In genomic region chr2:79543948-79544792, GRCm38 (mm10) we compare ENCODE assay signal across 23 mouse cellular contexts.
DNase-seq lines count a peak whose midpoint lies in the region; ATAC-seq and TF ChIP-seq lines count a peak whose summit lies in the region.
"Had no signal": no experiment of that assay in that cellular context is flagged by ENCODE, and none has a peak within 500 bp of the region (broad histone marks: within the 10 kb centered on the region; RNA-seq: fewer than 3 reads in every experiment).

No protein-coding gene starts in this region.

- no peak for TF ChIP-seq CTCF in kidney, postnatal 0 days (IDR thresholded peaks at IDR 0.05; ENCODE audit: low read depth)

- H3K27me3 ChIP-seq in heart, embryonic 14.5 days (ENCODE audit: control insufficient read depth, insufficient read depth, low read length): no peaks in the 10 kb centered on the region
- H3K27me3 ChIP-seq in kidney, postnatal 0 days (ENCODE audit: insufficient read depth, low read length): no peaks in the 10 kb centered on the region
- no peaks in the 10 kb centered on the region for H3K27me3 ChIP-seq in intestine, embryonic 14.5 days (replicated peaks; ENCODE audit: control insufficient read depth, insufficient read depth, low read length)
- no peaks in the 10 kb centered on the region for H3K27me3 ChIP-seq in stomach, embryonic 15.5 days (replicated peaks)
- H3K27me3 ChIP-seq: embryonic facial prominence, embryonic 12.5 days; forebrain, embryonic 13.5 days; hindbrain, embryonic 12.5 days; limb, embryonic 15.5 days; neural tube, embryonic 15.5 days had no signal

- WGBS in heart, embryonic 14.5 days: 77% methylated on average over 8 of the region's 8 CpGs
- 75% methylated on average over 8 of the region's 8 CpGs for WGBS in kidney, postnatal 0 days
- 82% methylated on average over 8 of the region's 8 CpGs for WGBS in intestine, embryonic 14.5 days
- 79% methylated on average over 8 of the region's 8 CpGs for WGBS in stomach, embryonic 15.5 days

- H3K27ac ChIP-seq in heart, embryonic 14.5 days (replicated peaks in 1 of 2; ENCODE audit: control insufficient read depth in 1 of 2, insufficient read depth in 1 of 2, low read depth in 2 of 2, low read length in 2 of 2): peak overlapping the region; percentile 8 to 24; a peak in 2 of 4 replicates
- peak overlapping the region; percentile 85 for H3K27ac ChIP-seq in kidney, postnatal 0 days
- H3K27ac ChIP-seq in intestine, embryonic 14.5 days (ENCODE audit: low read depth): peak overlapping the region; percentile 23; the same call in 1 of the 2 replicates
- peak overlapping the region; percentile 21; the same call in 1 of the 2 replicates for H3K27ac ChIP-seq in stomach, embryonic 15.5 days
- H3K27ac ChIP-seq: embryonic facial prominence, embryonic 12.5 days; forebrain, embryonic 13.5 days; heart, embryonic 10.5 days; hindbrain, embryonic 12.5 days; limb, embryonic 15.5 days; neural tube, embryonic 15.5 days had no signal

- no peak overlapping the region for H3K4me3 ChIP-seq in heart, embryonic 14.5 days (ENCODE audit: control insufficient read depth in 1 of 2, insufficient read depth in 1 of 2, low read depth in 1 of 2, low read length in 2 of 2)
- H3K4me3 ChIP-seq in kidney, postnatal 0 days (replicated peaks; ENCODE audit: low read depth, low read length): no peak overlapping the region
- no peak overlapping the region for H3K4me3 ChIP-seq in intestine, embryonic 14.5 days (ENCODE audit: low read depth, low read length)
- no peak overlapping the region for H3K4me3 ChIP-seq in stomach, embryonic 15.5 days (replicated peaks)
- H3K4me3 ChIP-seq: embryonic facial prominence, embryonic 12.5 days; erythroblast, embryonic 14.5 days; forebrain, embryonic 13.5 days; heart, embryonic 10.5 days; hindbrain, embryonic 12.5 days; limb, embryonic 15.5 days; megakaryocyte, embryonic 14.5 days; neural tube, embryonic 15.5 days had no signal

- peaks cover 16 to 30% of the 10 kb centered on the region in 2 experiments for H3K4me1 ChIP-seq in heart, embryonic 14.5 days (ENCODE audit: control insufficient read depth in 2 of 2, insufficient read depth in 2 of 2, low read length in 2 of 2)
- H3K4me1 ChIP-seq in kidney, postnatal 0 days (replicated peaks; ENCODE audit: insufficient read depth, low read length): peaks cover 19% of the 10 kb centered on the region
- peaks cover 22% of the 10 kb centered on the region for H3K4me1 ChIP-seq in intestine, embryonic 14.5 days (replicated peaks; ENCODE audit: control insufficient read depth, insufficient read depth, low read length)
- H3K4me1 ChIP-seq in stomach, embryonic 15.5 days: peaks cover 7% of the 10 kb centered on the region
- H3K4me1 ChIP-seq: embryonic facial prominence, embryonic 12.5 days; forebrain, embryonic 13.5 days; hindbrain, embryonic 12.5 days; limb, embryonic 15.5 days; neural tube, embryonic 15.5 days had no signal

- ATAC-seq in heart, embryonic 14.5 days (ENCODE audit: insufficient number of reproducible peaks, insufficient read depth, low FRiP score, low read depth): 0 out of 2 replicates have a peak, but pooled peaks have one; percentile 7
- 0 out of 2 replicates have a peak, but pooled peaks have one; percentile 27 for ATAC-seq in kidney, postnatal 0 days (replicated peaks; ENCODE audit: low FRiP score, low read depth)
- ATAC-seq in intestine, embryonic 14.5 days (replicated peaks; ENCODE audit: low FRiP score, low TSS enrichment, low read depth): no peak
- ATAC-seq in stomach, embryonic 15.5 days (ENCODE audit: insufficient read depth, low FRiP score, low read depth): no peak
- ATAC-seq: forebrain, embryonic 13.5 days; midbrain, embryonic 16.5 days had no signal

- H3K4me2 ChIP-seq in heart, embryonic 14.5 days (ENCODE audit: low read length): no peak overlapping the region
- no peak overlapping the region for H3K4me2 ChIP-seq in kidney, postnatal 0 days (ENCODE audit: low read length)
- H3K4me2 ChIP-seq in intestine, embryonic 14.5 days (ENCODE audit: low read length): no peak overlapping the region
- no peak overlapping the region for H3K4me2 ChIP-seq in stomach, embryonic 15.5 days
- H3K4me2 ChIP-seq: embryonic facial prominence, embryonic 12.5 days; forebrain, embryonic 13.5 days; hindbrain, embryonic 12.5 days; limb, embryonic 15.5 days; neural tube, embryonic 15.5 days had no signal

- H3K36me3 ChIP-seq in heart, embryonic 14.5 days (ENCODE audit: control insufficient read depth, insufficient read depth, low read length): no peaks in the 10 kb centered on the region
- no peaks in the 10 kb centered on the region for H3K36me3 ChIP-seq in kidney, postnatal 0 days (ENCODE audit: insufficient read depth, low read length)
- no peaks in the 10 kb centered on the region for H3K36me3 ChIP-seq in intestine, embryonic 14.5 days (ENCODE audit: control insufficient read depth, insufficient read depth, low read length)
- H3K36me3 ChIP-seq in stomach, embryonic 15.5 days: no peaks in the 10 kb centered on the region
- H3K36me3 ChIP-seq: embryonic facial prominence, embryonic 12.5 days; heart, embryonic 10.5 days; hindbrain, embryonic 12.5 days; limb, embryonic 15.5 days; neural tube, embryonic 15.5 days had no signal

- H3K9me3 ChIP-seq in heart, embryonic 14.5 days (ENCODE audit: control insufficient read depth, low read length): no peaks in the 10 kb centered on the region
- no peaks in the 10 kb centered on the region for H3K9me3 ChIP-seq in kidney, postnatal 0 days (replicated peaks; ENCODE audit: low read length)
- H3K9me3 ChIP-seq in intestine, embryonic 14.5 days (ENCODE audit: control insufficient read depth, low read length): no peaks in the 10 kb centered on the region
- H3K9me3 ChIP-seq in stomach, embryonic 15.5 days: no peaks in the 10 kb centered on the region
- H3K9me3 ChIP-seq: embryonic facial prominence, embryonic 12.5 days; forebrain, embryonic 13.5 days; heart, embryonic 10.5 days; hindbrain, embryonic 12.5 days; limb, embryonic 15.5 days; neural tube, embryonic 15.5 days had no signal

- no peak for DNase-seq in heart, adult 18-20 months
- no peak for DNase-seq in kidney, postnatal 0 days (ENCODE audit: low spot score)
- no peak for DNase-seq in kidney, postnatal 25 days
- DNase-seq in intestine, embryonic 14.5 days (ENCODE audit: low spot score): no peak
- no peak for DNase-seq in gastrocnemius, adult 18-20 months (ENCODE audit: low spot score)
- DNase-seq in layer of hippocampus, adult 9-11 months: no peak
- DNase-seq: adrenal gland, adult 8-10 months; B cell, adult 2 months; cerebellum, adult 9-10 months; gastrocnemius, postnatal 10 days; right cerebral cortex, postnatal 25 days; thymus, postnatal 25 days had no signal

- no peak overlapping the region for H3K9ac ChIP-seq in heart, embryonic 14.5 days (ENCODE audit: low read length)
- no peak overlapping the region for H3K9ac ChIP-seq in kidney, postnatal 0 days (ENCODE audit: low read depth, low read length)
- no peak overlapping the region for H3K9ac ChIP-seq in intestine, embryonic 14.5 days (ENCODE audit: low read length)
- no peak overlapping the region for H3K9ac ChIP-seq in stomach, embryonic 15.5 days
- H3K9ac ChIP-seq: embryonic facial prominence, embryonic 12.5 days; forebrain, embryonic 13.5 days; hindbrain, embryonic 12.5 days; limb, embryonic 15.5 days; neural tube, embryonic 15.5 days had no signal

Comparison
In these comparisons a context has a peak if more than half of its experiments do, and no peak if none do; other contexts are left out.
1. ATAC-seq: peak in heart, embryonic 14.5 days (single experiment) and kidney, postnatal 0 days (single experiment); none in intestine, embryonic 14.5 days (single experiment) and stomach, embryonic 15.5 days (single experiment).
2. H3K27ac ChIP-seq: peak in every context shown above with its lines; median percentile 85 in kidney, postnatal 0 days; 23 in intestine, embryonic 14.5 days; 21 in stomach, embryonic 15.5 days; 16 in heart, embryonic 14.5 days.